25 mouse cellular contexts compared by ENCODE assay signal in genomic region chr4:55724286-55724685, GRCm38 (mm10).
"Had no signal": no experiment of that assay in that cellular context is flagged by ENCODE, and none has a peak within 500 bp of the region (broad histone marks: within the 10 kb centered on the region; RNA-seq: fewer than 3 reads in every experiment).

No protein-coding gene starts in this region.

- H3K9ac ChIP-seq: embryonic facial prominence, embryonic 12.5 days; embryonic facial prominence, embryonic 13.5 days; embryonic facial prominence, embryonic 15.5 days; forebrain, embryonic 12.5 days; forebrain, embryonic 13.5 days; forebrain, postnatal 0 days had no signal

- H3K9me3 ChIP-seq: embryonic facial prominence, embryonic 10.5 days; embryonic facial prominence, embryonic 12.5 days; embryonic facial prominence, embryonic 13.5 days; embryonic facial prominence, embryonic 15.5 days; forebrain, embryonic 10.5 days; forebrain, embryonic 12.5 days; forebrain, embryonic 13.5 days; heart, embryonic 10.5 days had no signal

- H3K4me3 ChIP-seq: embryonic facial prominence, embryonic 10.5 days; embryonic facial prominence, embryonic 12.5 days; embryonic facial prominence, embryonic 13.5 days; embryonic facial prominence, embryonic 15.5 days; erythroblast, embryonic 14.5 days; forebrain, embryonic 10.5 days; forebrain, embryonic 12.5 days; forebrain, embryonic 13.5 days; gastrocnemius, adult 2 months; heart, adult 2 months; heart, embryonic 10.5 days had no signal

- ATAC-seq: forebrain, embryonic 13.5 days; forebrain, embryonic 14.5 days had no signal

- DNase-seq: cerebellum, adult 9-10 months; cerebellum, adult 9-11 months; cerebellum, postnatal 10 days; cerebellum, postnatal 14 days; cerebellum, postnatal 25 days; cerebellum, postnatal 36 days; embryo, embryonic 11 days; forebrain, postnatal 0 days; gastrocnemius, adult 2 months; gastrocnemius, postnatal 10 days; gastrocnemius, postnatal 14 days; gastrocnemius, postnatal 25 days; gastrocnemius, postnatal 36 days; heart, adult 18-20 months; heart, adult 2 months had no signal

- H3K36me3 ChIP-seq: embryonic facial prominence, embryonic 10.5 days; embryonic facial prominence, embryonic 12.5 days; embryonic facial prominence, embryonic 13.5 days; embryonic facial prominence, embryonic 15.5 days; forebrain, embryonic 10.5 days; forebrain, embryonic 12.5 days; heart, embryonic 10.5 days had no signal

- H3K4me1 ChIP-seq: forebrain, embryonic 10.5 days had no signal

- H3K4me2 ChIP-seq: embryonic facial prominence, embryonic 12.5 days; embryonic facial prominence, embryonic 13.5 days; embryonic facial prominence, embryonic 15.5 days; forebrain, embryonic 12.5 days; forebrain, embryonic 13.5 days had no signal

- H3K27me3 ChIP-seq: embryonic facial prominence, embryonic 12.5 days; embryonic facial prominence, embryonic 13.5 days; forebrain, embryonic 12.5 days; forebrain, embryonic 13.5 days had no signal

- H3K27ac ChIP-seq: embryonic facial prominence, embryonic 10.5 days; embryonic facial prominence, embryonic 12.5 days; embryonic facial prominence, embryonic 13.5 days; embryonic facial prominence, embryonic 15.5 days; forebrain, embryonic 10.5 days; forebrain, embryonic 12.5 days; forebrain, embryonic 13.5 days; gastrocnemius, adult 2 months; heart, adult 2 months; heart, embryonic 10.5 days had no signal
